In genomic region chr3:108751691-108752090, GRCm38 (mm10) we compare ENCODE assay signal across 18 mouse cellular contexts. TPM values are rescaled to one million over a fixed set of nuclear protein-coding genes. Genes with fewer than 3 reads are reported as not detected.
DNase-seq lines count a peak whose midpoint lies in the region; ATAC-seq and TF ChIP-seq lines count a peak whose summit lies in the region.
"Had no signal": no experiment of that assay in that cellular context is flagged by ENCODE, and none has a peak within 500 bp of the region (broad histone marks: within the 10 kb centered on the region; RNA-seq: fewer than 3 reads in every experiment).

No protein-coding gene starts in this region.

- 0 out of 2 replicates have a peak, but pooled peaks have one; percentile 32 for ATAC-seq in common myeloid progenitor, adult 5-6 weeks (replicated peaks; ENCODE audit: low read depth, poor library complexity, severe bottlenecking)
- no peak for ATAC-seq in limb, embryonic 13.5 days (ENCODE audit: low FRiP score, low read depth)
- peak; percentile 87 for ATAC-seq in liver, embryonic 16.5 days (ENCODE audit: low read depth)
- ATAC-seq in monocyte, adult 5-6 weeks (replicated peaks; ENCODE audit: insufficient number of reproducible peaks, low FRiP score, low TSS enrichment, poor library complexity, severe bottlenecking): no peak
- ATAC-seq: CD4-positive, CD25-positive, alpha-beta regulatory T cell, adult 4 months had no signal

- WGBS in bone marrow, adult 2 months: 55% methylated on average over 6 of the region's 6 CpGs
- WGBS in limb, embryonic 13.5 days: 80% methylated on average over 6 of the region's 6 CpGs
- WGBS in liver, embryonic 16.5 days (ENCODE audit: insufficient replicate concordance): 17% methylated on average over 6 of the region's 6 CpGs
- WGBS in cerebellum, adult 2 months: 81% methylated on average over 6 of the region's 6 CpGs
- 85% methylated on average over 6 of the region's 6 CpGs for WGBS in forebrain, embryonic 10.5 days

- peak overlapping the region; percentile 56 for H3K27ac ChIP-seq in bone marrow, adult 2 months (ENCODE audit: control insufficient read depth, insufficient read depth, low read depth, low read length, poor library complexity)
- H3K27ac ChIP-seq in limb, embryonic 13.5 days: peak overlapping the region; percentile 63
- H3K27ac ChIP-seq in liver, embryonic 16.5 days (ENCODE audit: low read length): peak overlapping the region; percentile 89
- H3K27ac ChIP-seq in cerebellum, adult 2 months (ENCODE audit: insufficient read depth, low read length): no peak overlapping the region
- H3K27ac ChIP-seq in forebrain, embryonic 10.5 days: no peak overlapping the region
- H3K27ac ChIP-seq: forebrain, embryonic 12.5 days; kidney, postnatal 0 days had no signal

- DNase-seq in cerebellum, adult 2 months: no peak
- DNase-seq in forebrain, embryonic 10.5 days (ENCODE audit: extremely low spot score, low spot score): no peak
- DNase-seq: adrenal gland, adult 8-10 months; cerebellum, adult 9-10 months; layer of hippocampus, adult 9-11 months; thymus, postnatal 4 days had no signal

- H3K4me3 ChIP-seq in bone marrow, adult 2 months (replicated peaks; ENCODE audit: control insufficient read depth, low read depth, low read length): peak overlapping the region; percentile 35
- no peak overlapping the region for H3K4me3 ChIP-seq in limb, embryonic 13.5 days
- peak overlapping the region; percentile 13 for H3K4me3 ChIP-seq in liver, embryonic 16.5 days (ENCODE audit: low read depth, low read length)
- no peak overlapping the region for H3K4me3 ChIP-seq in cerebellum, adult 2 months (replicated peaks; ENCODE audit: insufficient read depth, low read depth, low read length)
- no peak overlapping the region for H3K4me3 ChIP-seq in forebrain, embryonic 10.5 days
- H3K4me3 ChIP-seq: forebrain, embryonic 12.5 days; heart, embryonic 12.5 days had no signal

- no peaks in the 10 kb centered on the region for H3K36me3 ChIP-seq in limb, embryonic 13.5 days
- no peaks in the 10 kb centered on the region for H3K36me3 ChIP-seq in liver, embryonic 16.5 days (ENCODE audit: control insufficient read depth, insufficient read depth)
- no peaks in the 10 kb centered on the region for H3K36me3 ChIP-seq in forebrain, embryonic 10.5 days (replicated peaks)
- H3K36me3 ChIP-seq: forebrain, embryonic 12.5 days; heart, embryonic 12.5 days had no signal

- H3K4me1 ChIP-seq in bone marrow, adult 2 months (ENCODE audit: control insufficient read depth, insufficient read depth, low read length): peaks cover 3% of the 10 kb centered on the region; the same call in 1 of the 2 replicates
- peaks cover 16% of the 10 kb centered on the region for H3K4me1 ChIP-seq in limb, embryonic 13.5 days
- H3K4me1 ChIP-seq in liver, embryonic 16.5 days (ENCODE audit: control insufficient read depth, low read depth, low read length): peaks cover 40% of the 10 kb centered on the region
- no peaks in the 10 kb centered on the region for H3K4me1 ChIP-seq in cerebellum, adult 2 months (ENCODE audit: control insufficient read depth, insufficient read depth, low read length)
- no peaks in the 10 kb centered on the region for H3K4me1 ChIP-seq in forebrain, embryonic 10.5 days
- H3K4me1 ChIP-seq: forebrain, embryonic 12.5 days; heart, embryonic 12.5 days had no signal

- no peak for TF ChIP-seq CTCF in bone marrow, adult 2 months (IDR thresholded peaks at IDR 0.05; ENCODE audit: control insufficient read depth, insufficient read depth, low read length)
- TF ChIP-seq CTCF in cerebellum, adult 2 months (IDR thresholded peaks at IDR 0.05; ENCODE audit: borderline replicate concordance, insufficient read depth, low read depth, low read length): no peak

- no peak overlapping the region for H3K4me2 ChIP-seq in limb, embryonic 13.5 days (replicated peaks)
- H3K4me2 ChIP-seq in liver, embryonic 16.5 days (ENCODE audit: low read depth, low read length): peak overlapping the region; percentile 49
- H3K4me2 ChIP-seq: forebrain, embryonic 12.5 days; heart, embryonic 12.5 days had no signal

- H3K9me3 ChIP-seq in limb, embryonic 13.5 days: no peaks in the 10 kb centered on the region
- no peaks in the 10 kb centered on the region for H3K9me3 ChIP-seq in liver, embryonic 16.5 days (replicated peaks; ENCODE audit: control insufficient read depth, low read length)
- H3K9me3 ChIP-seq in forebrain, embryonic 10.5 days: no peaks in the 10 kb centered on the region
- H3K9me3 ChIP-seq: forebrain, embryonic 12.5 days; heart, embryonic 12.5 days had no signal

- TF ChIP-seq POLR2A in bone marrow, adult 2 months (IDR thresholded peaks at IDR 0.05; ENCODE audit: borderline replicate concordance, control insufficient read depth, low read depth, low read length): 0 out of 2 replicates have a peak, but pooled peaks have one; percentile 19
- TF ChIP-seq POLR2A in cerebellum, adult 2 months (IDR thresholded peaks at IDR 0.05; ENCODE audit: borderline replicate concordance, insufficient read depth, low read length): no peak

- H3K27me3 ChIP-seq in limb, embryonic 13.5 days: no peaks in the 10 kb centered on the region
- H3K27me3 ChIP-seq in liver, embryonic 16.5 days (ENCODE audit: control insufficient read depth, insufficient read depth, low read depth, low read length): no peaks in the 10 kb centered on the region
- H3K27me3 ChIP-seq in cerebellum, adult 2 months (ENCODE audit: control insufficient read depth, insufficient read depth, low read length): no peaks in the 10 kb centered on the region
- no peaks in the 10 kb centered on the region for H3K27me3 ChIP-seq in forebrain, embryonic 10.5 days (ENCODE audit: poor library complexity, severe bottlenecking)
- H3K27me3 ChIP-seq: forebrain, embryonic 12.5 days; heart, embryonic 12.5 days had no signal

- no peak overlapping the region for H3K9ac ChIP-seq in limb, embryonic 13.5 days
- peak overlapping the region; percentile 19 for H3K9ac ChIP-seq in liver, embryonic 16.5 days (ENCODE audit: low read depth, low read length)
- H3K9ac ChIP-seq: forebrain, embryonic 12.5 days; heart, embryonic 12.5 days had no signal

RNA-seq across cellular contexts. Expression of gene Aknad1, which starts 12.2 kb away (rescaled TPM):
- polyA plus RNA-seq in bone marrow, adult 2 months (2011; ENCODE audit: insufficient read depth, insufficient read length, low replicate concordance, missing spikeins): 1.3 and 2.2 TPM in 2 replicates
- not detected in 2 replicates for total RNA-seq in common myeloid progenitor, adult 5-6 weeks (2017)
- polyA plus RNA-seq in limb, embryonic 13.5 days (2015; fragmentation: Nextera tagmentation; extraction: Ambion mirVana): 1.8 TPM in 2 replicates
- 0.51 and 0.75 TPM in 2 replicates for polyA plus RNA-seq in liver, embryonic 16.5 days (2015; fragmentation: Nextera tagmentation; extraction: Ambion mirVana)
- polyA plus RNA-seq in cerebellum, adult 2 months (2012; rRNA removed): not detected in 2 replicates
- not detected in 3 replicates for total RNA-seq in monocyte, adult 5-6 weeks (2017)
- polyA plus RNA-seq in forebrain, embryonic 10.5 days (2016; fragmentation: Nextera tagmentation; extraction: Ambion mirVana): not detected in 2 replicates
- total RNA-seq: neutrophil, adult 5-6 weeks had no signal
- polyA plus RNA-seq: CD4-positive, CD25-positive, alpha-beta regulatory T cell, adult 4 months; forebrain, embryonic 12.5 days; heart, embryonic 12.5 days; kidney, postnatal 0 days; lung, embryonic 16.5 days; small intestine, adult 2 months had no signal

RNA-seq across cellular contexts. Expression of gene Gpsm2, which starts 29.6 kb away (rescaled TPM):
- 20.9 and 26.1 TPM in 2 replicates for polyA plus RNA-seq in bone marrow, adult 2 months (2011; ENCODE audit: insufficient read depth, insufficient read length, low replicate concordance, missing spikeins)
- total RNA-seq in common myeloid progenitor, adult 5-6 weeks (2017): 25.1 and 26.1 TPM in 2 replicates
- polyA plus RNA-seq in limb, embryonic 13.5 days (2015; fragmentation: Nextera tagmentation; extraction: Ambion mirVana): 96.7 and 103 TPM in 2 replicates
- 42.2 and 44.3 TPM in 2 replicates for polyA plus RNA-seq in liver, embryonic 16.5 days (2015; fragmentation: Nextera tagmentation; extraction: Ambion mirVana)
- polyA plus RNA-seq in cerebellum, adult 2 months (2012; rRNA removed): 7.8 and 9.3 TPM in 2 replicates
- 7.2 to 9.7 TPM (median 9.6 TPM) in 3 replicates for total RNA-seq in monocyte, adult 5-6 weeks (2017)
- 103 and 104 TPM in 2 replicates for polyA plus RNA-seq in forebrain, embryonic 10.5 days (2016; fragmentation: Nextera tagmentation; extraction: Ambion mirVana)

Comparison
In these comparisons a context has a peak if more than half of its experiments do, and no peak if none do; other contexts are left out.
1. H3K27ac ChIP-seq: peak in bone marrow, adult 2 months (single experiment), limb, embryonic 13.5 days (single experiment) and liver, embryonic 16.5 days (single experiment); none in cerebellum, adult 2 months (single experiment) and forebrain, embryonic 10.5 days (single experiment).
2. H3K4me3 ChIP-seq: peak in bone marrow, adult 2 months (single experiment) and liver, embryonic 16.5 days (single experiment); none in limb, embryonic 13.5 days (single experiment), cerebellum, adult 2 months (single experiment) and forebrain, embryonic 10.5 days (single experiment).
3. ATAC-seq: peak in common myeloid progenitor, adult 5-6 weeks (single experiment) and liver, embryonic 16.5 days (single experiment); none in limb, embryonic 13.5 days (single experiment) and monocyte, adult 5-6 weeks (single experiment).